Mouse (Mus musculus): ENCODE results near the gene Ppfia1.

GRCm38 (mm10) chr7:144531585-144532378, 21.7 kb downstream of the Ppfia1 start:
- TF ChIP-seq CTCF (IDR thresholded peaks at IDR 0.05; ENCODE audit: borderline replicate concordance, insufficient read depth, low read depth, low read length) (no peak), POLR2A (IDR thresholded peaks at IDR 0.05; ENCODE audit: borderline replicate concordance, insufficient read depth, low read length) (no peak)

All from cerebellum, adult 2 months (tissue).